Comparison of ENCODE assay signal across 41 mouse cellular contexts in the genomic region with DNA sequence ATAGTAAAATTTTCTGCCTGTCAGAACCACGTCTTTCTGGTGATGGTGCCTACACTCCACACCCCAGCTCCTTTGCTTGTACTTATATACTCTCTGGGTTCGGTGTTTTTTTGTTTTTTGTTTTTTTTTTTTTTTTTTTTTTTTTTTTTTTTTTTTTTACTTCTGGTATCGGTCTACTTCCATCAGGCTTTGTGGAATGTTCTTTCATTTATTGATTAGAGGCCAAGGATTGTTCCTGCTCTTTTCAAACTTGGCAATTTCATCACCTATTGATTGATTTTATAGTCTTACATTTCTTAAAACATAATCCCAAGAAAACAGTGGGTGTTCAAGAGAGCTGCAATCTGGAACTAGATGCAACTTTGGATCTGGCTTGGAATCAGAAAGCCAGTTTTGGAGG. TPM values are rescaled to one million over a fixed set of nuclear protein-coding genes. Genes with fewer than 3 reads are reported as not detected.
"Had no signal": no experiment of that assay in that cellular context is flagged by ENCODE, and none has a peak within 500 bp of the region (broad histone marks: within the 10 kb centered on the region; RNA-seq: fewer than 3 reads in every experiment).

TSS of gene Mup20 (minus strand) at position 101 of the 400 bp plus-strand sequence.

RNA-seq across cellular contexts. Expression of gene Mup20, which starts in this region (rescaled TPM):
- total RNA-seq: heart, postnatal 10 days; heart, postnatal 14 days; heart, postnatal 25 days; heart, postnatal 36 days; heart, postnatal 4 days; hematopoietic stem cell, adult 5-6 weeks; hindbrain, postnatal 0 days; layer of hippocampus, adult 18-20 months; layer of hippocampus, adult 2 months; layer of hippocampus, adult 8-10 months; layer of hippocampus, postnatal 10 days; layer of hippocampus, postnatal 14 days; layer of hippocampus, postnatal 25 days; layer of hippocampus, postnatal 36 days; left cerebral cortex, adult 18-20 months; left cerebral cortex, adult 2 months had no signal
- polyA plus RNA-seq: heart, embryonic 10.5 days; heart, embryonic 11.5 days; heart, embryonic 12.5 days; heart, embryonic 13.5 days; heart, embryonic 14.5 days; heart, embryonic 15.5 days; heart, embryonic 16.5 days; heart, postnatal 0 days; hindbrain, embryonic 10.5 days; hindbrain, embryonic 11.5 days; hindbrain, embryonic 12.5 days; hindbrain, embryonic 13.5 days; hindbrain, embryonic 14.5 days; hindbrain, embryonic 15.5 days; hindbrain, embryonic 16.5 days; hindbrain, postnatal 0 days; inflammation-experienced regulatory T-cells, adult 6 months; intestine, embryonic 14.5 days; intestine, embryonic 15.5 days; intestine, embryonic 16.5 days; kidney, adult 2 months; kidney, embryonic 14.5 days; kidney, embryonic 15.5 days; kidney, embryonic 16.5 days; kidney, postnatal 0 days; large intestine, adult 2 months had no signal
